Mouse (Mus musculus) cerebellum, adult 9-11 months (tissue): ENCODE data around the gene Olfr1130.
"Not testable (repeated sequence)": the region's sequence is repeated elsewhere in the genome, so short reads cannot be mapped to it uniquely, and the experiment has no call there.

Experiments
- DNase-seq: peaks from one replicate; pipeline ENCODE4 v3.0.0; 2022

Olfr1130 gene

DNA sequence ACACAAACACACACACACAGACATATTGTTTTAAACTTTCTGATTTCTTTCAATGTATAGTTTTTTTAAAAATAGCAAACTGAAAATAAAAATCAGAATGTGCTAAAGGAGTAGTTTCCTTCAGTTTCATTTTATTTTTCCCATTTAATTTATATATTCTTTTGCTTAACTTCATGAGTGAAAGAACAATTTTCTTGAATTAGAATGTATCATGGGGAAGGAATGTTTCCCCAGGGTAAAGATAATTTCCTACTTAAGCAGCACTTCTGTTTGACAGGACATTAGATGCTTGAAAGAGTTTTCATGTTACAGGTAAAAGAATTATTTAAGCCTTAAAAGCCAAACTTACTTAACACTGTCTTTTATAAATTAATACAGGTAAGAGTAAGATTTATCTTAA lies at the start of gene Olfr1130:
TSS of gene Olfr1130 (plus strand) at position 301 of the 400 bp plus-strand sequence.
- DNase-seq: not testable (repeated sequence)

DNA sequence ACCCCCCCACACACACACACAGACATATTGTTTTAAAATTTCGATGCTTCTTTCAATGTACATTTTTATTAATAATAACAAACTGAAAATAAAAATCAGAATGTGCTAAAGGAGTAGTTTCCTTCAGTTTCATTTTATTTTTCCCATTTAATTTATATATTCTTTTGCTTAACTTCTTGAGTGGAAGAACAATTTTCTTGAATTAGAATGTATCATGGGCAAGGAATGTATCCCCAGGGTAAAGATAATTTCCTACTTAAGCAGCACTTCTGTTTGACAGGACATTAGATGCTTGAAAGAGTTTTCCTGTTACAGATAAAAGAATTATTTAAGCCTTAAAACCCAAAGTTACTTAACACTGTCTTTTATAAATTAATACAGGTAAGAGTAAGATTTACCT lies 32.4 kb upstream of the Olfr1130 start, which contains the start of gene Olfr1129:
TSS of gene Olfr1129 (plus strand) at position 301 of the 400 bp plus-strand sequence.
- DNase-seq: not testable (repeated sequence)

DNA sequence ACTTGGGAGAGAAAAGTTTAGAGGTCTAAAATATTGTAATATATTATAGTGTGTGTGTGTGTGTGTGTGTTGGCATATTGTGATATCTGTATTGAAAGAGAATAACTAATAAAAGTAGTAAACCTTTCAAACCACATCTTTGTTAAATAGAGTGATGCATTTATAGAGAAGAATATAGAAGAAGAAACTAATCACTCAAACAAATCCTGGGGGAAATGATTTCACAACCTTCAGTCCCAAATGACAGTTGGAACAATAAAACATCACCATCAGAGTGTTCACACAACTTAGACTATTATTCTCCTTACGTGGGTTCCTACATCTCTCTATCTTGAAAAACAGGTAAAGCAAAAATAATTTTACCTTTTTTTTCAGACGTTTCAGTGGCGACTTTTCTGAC lies 20.8 kb downstream of the Olfr1130 start, which contains the start of gene Olfr1131:
TSS of gene Olfr1131 (plus strand) at position 301 of the 400 bp plus-strand sequence.
- no peak for DNase-seq

DNA sequence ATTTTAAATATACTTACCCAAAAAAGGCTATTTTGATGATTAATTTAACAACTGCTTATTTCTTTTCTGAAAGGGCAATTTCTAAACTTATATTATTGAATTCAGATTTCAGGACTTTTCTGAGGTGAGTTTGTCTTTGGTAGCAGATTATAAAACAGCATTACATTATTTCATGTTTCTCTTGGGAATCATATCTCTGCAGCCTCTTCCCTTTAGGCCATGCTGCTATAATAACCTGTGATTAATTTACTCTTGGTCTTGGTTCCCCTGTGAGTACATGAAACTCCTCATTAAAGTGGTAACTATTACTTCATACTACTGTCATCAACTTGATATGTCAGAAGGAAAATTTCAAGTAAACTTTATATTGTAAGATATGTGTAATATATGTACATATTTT lies 31.4 kb downstream of the Olfr1130 start, which contains the start of gene Olfr1132:
TSS of gene Olfr1132 (minus strand) at position 101 of the 400 bp plus-strand sequence.
- DNase-seq: no peak

DNA sequence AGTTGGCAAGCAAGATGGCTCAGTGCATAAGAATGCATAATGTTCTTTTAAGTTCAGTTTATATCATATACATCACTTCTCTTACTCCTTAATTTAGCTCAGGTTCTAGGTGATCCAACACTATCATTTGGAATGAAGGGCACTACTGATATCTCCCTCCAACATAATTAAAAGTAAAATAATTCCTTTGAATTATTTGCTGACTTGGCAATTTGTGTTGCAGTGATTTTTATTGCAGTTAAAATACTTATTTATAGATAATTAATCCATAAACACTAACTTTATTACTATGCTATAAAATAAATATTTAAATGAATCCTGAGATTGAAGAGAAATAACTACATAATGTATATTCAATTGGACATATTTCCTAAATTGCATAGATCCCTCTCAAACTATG lies 36.4 kb downstream of the Olfr1130 start:
- DNase-seq: no peak

DNA sequence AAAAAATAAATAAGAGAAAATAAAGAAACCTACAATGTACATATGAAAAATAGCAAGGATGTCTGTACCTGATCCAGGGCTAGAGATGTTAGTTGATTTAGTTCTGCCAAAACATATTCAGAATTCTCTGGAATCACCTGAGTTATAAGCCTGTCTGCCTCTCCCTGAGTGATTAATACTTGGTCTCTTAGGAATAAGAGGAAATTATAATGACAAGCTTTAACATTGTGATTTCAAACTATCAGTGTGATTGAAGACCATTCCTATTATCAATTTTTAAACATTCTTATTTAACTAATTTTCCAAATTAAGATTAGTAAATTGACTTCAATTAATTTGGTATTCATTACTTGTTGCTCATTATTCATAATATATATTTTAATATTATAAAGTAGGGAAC lies 41.3 kb downstream of the Olfr1130 start, which contains the start of gene Olfr1133:
TSS of gene Olfr1133 (minus strand) at position 101 of the 400 bp plus-strand sequence.
- DNase-seq: no peak

DNA sequence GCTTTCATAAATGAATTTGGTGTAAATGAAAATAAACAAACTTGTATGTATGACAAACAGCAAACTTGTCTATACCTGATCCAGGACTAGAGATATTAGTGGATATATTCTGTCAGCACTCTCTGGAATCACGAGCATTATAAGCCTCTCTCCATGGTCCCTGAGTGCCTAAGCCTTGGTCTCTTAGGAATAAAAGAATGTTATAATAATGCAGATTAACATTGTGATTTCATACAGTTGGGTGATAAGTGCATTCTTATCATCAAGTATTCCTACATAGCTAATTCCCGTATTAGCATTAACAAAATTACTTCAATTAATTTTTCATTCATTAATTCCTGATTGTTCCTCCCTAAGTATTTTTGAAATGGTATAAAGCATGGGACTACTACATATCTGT lies 52.3 kb downstream of the Olfr1130 start, which contains the start of gene Olfr1134:
TSS of gene Olfr1134 (minus strand) at position 101 of the 400 bp plus-strand sequence.
- no peak for DNase-seq
